Mouse (Mus musculus): ENCODE data around the gene 4930467E23Rik. TPM values are rescaled to one million over a fixed set of nuclear protein-coding genes. Genes with fewer than 3 reads are reported as not detected.

The 4930467E23Rik gene
- polyA plus RNA-seq, 1 experiment from 2014 or later, result not detected

Other genes with a start within 250 kb of the 4930467E23Rik start
- not detected in 2 replicates for gene Defb7, start 234.5 kb upstream of the 4930467E23Rik start, polyA plus RNA-seq (2015; fragmentation: Nextera tagmentation; extraction: Ambion mirVana)
- gene Gm31371, start 173.8 kb downstream of the 4930467E23Rik start, polyA plus RNA-seq (2015; fragmentation: Nextera tagmentation; extraction: Ambion mirVana), result not detected in 2 replicates

Data from midbrain, embryonic 13.5 days (tissue).